Mouse (Mus musculus) midbrain, embryonic 16.5 days (tissue): ENCODE results near the gene Lce1a2. TPM values are rescaled to one million over a fixed set of nuclear protein-coding genes. Genes with fewer than 3 reads are reported as not detected.
"Not testable (repeated sequence)": the region's sequence is repeated elsewhere in the genome, so short reads cannot be mapped to it uniquely, and the experiment has no call there.

Experiments
- ATAC-seq: fragments of 200-750 bp; cut with Nextera tagmentation; 2 replicates; pipeline ENCODE4 v1.8.0; 2017; ENCODE audit warnings: moderate TSS enrichment
- H3K27ac ChIP-seq: fragments of 300-500 bp; sonication (generic); 2 replicates; pipeline ENCODE4 v1.5.1; 2014; ENCODE audit warnings: mild to moderate bottlenecking, low read length, mixed read lengths
- H3K27me3 ChIP-seq: fragments of 300-500 bp; sonication (generic); 2 replicates; pipeline ENCODE4 v1.6.1; 2014; ENCODE audit warnings: low read depth, low read length, mixed read lengths; ENCODE audit not compliant: control insufficient read depth, insufficient read depth
- H3K36me3 ChIP-seq: fragments of 300-500 bp; sonication (generic); 2 replicates; pipeline ENCODE4 v1.6.1; 2014; ENCODE audit warnings: mild to moderate bottlenecking, low read length, moderate library complexity, mixed read lengths; ENCODE audit not compliant: control insufficient read depth, insufficient read depth
- H3K4me1 ChIP-seq: fragments of 300-500 bp; sonication (generic); 2 replicates; pipeline ENCODE4 v1.6.1; 2014; ENCODE audit warnings: mild to moderate bottlenecking, low read length, mixed read lengths; ENCODE audit not compliant: control insufficient read depth, insufficient read depth
- H3K4me2 ChIP-seq: fragments of 300-500 bp; sonication (generic); 2 replicates; pipeline ENCODE4 v1.6.1; 2014; ENCODE audit warnings: mild to moderate bottlenecking, low read length, mixed read lengths
- H3K4me3 ChIP-seq: fragments of 300-500 bp; sonication (generic); 2 replicates; pipeline ENCODE4 v1.5.1; 2014; ENCODE audit warnings: low read depth, mild to moderate bottlenecking, low read length, moderate library complexity, mixed read lengths
- H3K9ac ChIP-seq: fragments of 300-500 bp; sonication (generic); 2 replicates; pipeline ENCODE4 v1.6.1; 2014; ENCODE audit warnings: low read depth, low read length, mixed read lengths
- H3K9me3 ChIP-seq: fragments of 300-500 bp; sonication (generic); replicated peaks from 2 replicates; pipeline ENCODE4 v1.6.1; 2014; ENCODE audit warnings: mild to moderate bottlenecking, low read length, mixed read lengths; ENCODE audit not compliant: control insufficient read depth, poor library complexity, severe bottlenecking
- WGBS: fragments of 180-500 bp; shearing (Covaris S2); extraction: QIAGEN DNeasy Blood & Tissue Kit; methylation state at CpG from one replicate; pipeline ENCODE4 v1.1.7; 2014; 5-methylcytosine and 5-hydroxymethylcytosine counted together
- polyA plus RNA-seq: library from polyadenylated mRNA; unstranded; fragments of >200 nt; fragmentation: Nextera tagmentation; extraction: Ambion mirVana; gene quantifications from 2 replicates; pipeline ENCODE4 v1.2.1, GENCODE M21; 2015

Gene Lce1a2
- polyA plus RNA-seq = not detected in 2 replicates

DNA sequence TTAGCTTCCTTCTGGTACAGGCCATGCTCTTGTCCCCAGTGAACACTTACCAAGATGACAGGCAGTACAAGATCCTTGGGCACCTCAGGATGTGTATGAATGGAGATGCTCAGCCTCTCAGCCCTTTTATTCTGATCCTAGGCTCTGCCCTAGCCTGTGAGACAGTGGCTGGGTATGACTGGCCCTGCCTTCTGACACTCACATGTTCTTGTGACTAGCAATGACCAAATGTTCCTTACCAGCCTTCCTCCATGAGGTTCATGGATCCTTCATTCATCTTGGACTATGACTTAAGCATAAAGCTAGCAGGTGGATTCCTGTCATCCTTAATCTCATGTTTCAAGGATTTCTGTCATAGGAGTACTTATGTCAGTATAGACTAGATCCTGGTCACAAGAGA lies at the start of gene Lce1a2:
Lce1a2 (minus strand) TSS at position 101 of the 400 bp plus-strand sequence.
- Histone ChIP-seq H3K27me3 (no peaks in the 10 kb centered on the region), H3K9ac (no peak within 1 kb of the TSS), H3K36me3 (no peaks in the 10 kb centered on the region), H3K4me3 (no peak within 1 kb of the TSS), H3K4me1 (no peaks in the 10 kb centered on the region), H3K9me3 (no peaks in the 10 kb centered on the region), H3K27ac (no peak within 1 kb of the TSS), H3K4me2 (no peak within 1 kb of the TSS)
- no peak for ATAC-seq

DNA sequence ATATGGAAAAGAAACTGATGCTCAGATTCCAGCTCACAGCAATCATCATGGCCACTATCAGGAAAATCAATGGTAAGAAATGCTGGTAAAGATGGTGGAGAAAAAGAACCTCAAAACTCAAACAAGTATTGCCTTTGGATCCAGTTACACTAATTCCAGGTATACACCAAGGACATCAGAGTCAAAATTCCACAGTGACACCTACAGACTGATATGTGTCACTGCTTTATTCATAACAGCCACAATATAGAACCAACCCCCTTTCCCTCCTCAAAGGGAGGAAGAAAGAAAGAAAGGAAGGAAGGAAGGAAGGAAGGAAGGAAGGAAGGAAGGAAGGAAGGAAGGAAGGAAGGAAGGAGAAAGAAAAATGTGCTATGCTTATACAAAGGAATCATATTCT lies 45.0 kb upstream of the Lce1a2 start:
- no peak for ATAC-seq
- Histone ChIP-seq H3K9ac (no peak overlapping the region), H3K4me2 (no peak overlapping the region), H3K4me3 (no peak overlapping the region), H3K27ac (no peak overlapping the region), H3K9me3 (no peaks in the 10 kb centered on the region), H3K27me3 (no peaks in the 10 kb centered on the region), H3K4me1 (no peaks in the 10 kb centered on the region), H3K36me3 (no peaks in the 10 kb centered on the region)

DNA sequence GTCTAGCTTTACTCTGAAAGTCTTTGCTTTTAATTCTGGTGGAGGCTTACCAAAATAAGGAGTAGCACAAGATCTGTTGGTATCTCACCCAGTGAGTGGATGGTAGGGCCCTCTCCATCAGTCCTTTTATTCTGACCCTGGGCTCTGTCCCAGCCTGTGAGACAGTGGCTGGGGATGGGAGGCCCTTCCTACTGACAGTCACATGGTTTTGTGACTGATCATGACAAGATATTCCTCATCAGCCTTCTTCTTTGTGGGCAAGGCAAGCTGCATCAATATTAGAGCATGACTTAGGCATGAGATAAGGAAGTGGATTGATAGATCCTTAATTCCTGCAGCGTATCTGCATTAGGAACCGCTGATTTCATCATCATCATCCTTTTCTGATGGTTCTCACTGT lies 38.9 kb upstream of the Lce1a2 start, which contains the start of gene Lce1e:
Lce1e (minus strand) TSS at position 101 of the 400 bp plus-strand sequence.
- no peak within 1 kb of the TSS for H3K4me2 ChIP-seq
- ATAC-seq = no peak
- H3K4me3 ChIP-seq = no peak within 1 kb of the TSS
- H3K27me3 ChIP-seq = no peaks in the 10 kb centered on the region
- no peak within 1 kb of the TSS for H3K9ac ChIP-seq
- H3K4me1 ChIP-seq = no peaks in the 10 kb centered on the region
- H3K27ac ChIP-seq = no peak within 1 kb of the TSS
- H3K9me3 ChIP-seq = no peaks in the 10 kb centered on the region
- no peaks in the 10 kb centered on the region for H3K36me3 ChIP-seq
- WGBS = 85% methylated on average over 2 of the region's 2 CpGs

DNA sequence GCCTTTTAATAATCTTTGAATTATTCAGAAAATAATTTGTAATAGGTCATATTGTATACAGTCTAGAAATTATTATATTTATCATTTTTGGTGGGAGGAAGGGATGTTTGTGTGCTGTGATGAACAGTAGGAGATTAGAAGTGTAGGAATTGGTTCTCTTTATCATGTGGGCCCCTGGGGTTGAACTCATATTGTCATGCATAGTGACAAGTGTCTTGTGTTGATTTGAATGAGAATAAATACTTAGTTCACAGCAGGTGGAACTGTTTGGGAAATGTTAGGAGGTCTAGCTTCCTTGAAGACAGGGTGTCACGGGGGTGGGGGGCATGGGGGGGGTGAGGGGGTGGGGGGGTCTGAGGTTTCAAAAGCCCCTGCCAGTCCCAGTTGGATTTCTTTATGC lies 24.5 kb upstream of the Lce1a2 start:
- no peak for ATAC-seq
- Histone ChIP-seq H3K9ac (no peak overlapping the region), H3K4me3 (no peak overlapping the region), H3K9me3 (no peaks in the 10 kb centered on the region), H3K27ac (no peak overlapping the region), H3K4me2 (no peak overlapping the region), H3K36me3 (no peaks in the 10 kb centered on the region), H3K4me1 (no peaks in the 10 kb centered on the region), H3K27me3 (no peaks in the 10 kb centered on the region)
- 0% methylated on average over 1 of the region's 1 CpGs for WGBS

DNA sequence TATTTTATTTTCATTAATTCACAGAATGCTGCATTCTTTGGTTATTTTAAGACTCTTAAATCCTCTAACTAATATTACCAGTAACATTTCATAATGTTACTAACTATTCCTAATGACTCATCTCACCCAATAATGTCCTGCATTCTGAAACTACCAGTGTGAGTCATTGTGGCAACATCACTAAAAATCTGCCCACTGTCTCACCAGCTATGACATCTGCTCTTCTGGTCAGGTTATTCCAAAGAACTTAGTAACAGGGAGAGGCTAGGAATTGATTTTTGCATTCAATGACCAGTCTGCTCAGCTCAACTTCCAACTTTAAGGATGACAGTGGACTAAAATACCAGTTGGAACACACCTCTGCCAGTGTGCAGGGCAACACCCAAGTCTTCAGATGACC lies 21.6 kb upstream of the Lce1a2 start:
- Histone ChIP-seq H3K4me2 (no peak overlapping the region), H3K36me3 (no peaks in the 10 kb centered on the region), H3K4me1 (no peaks in the 10 kb centered on the region), H3K9ac (no peak overlapping the region), H3K4me3 (no peak overlapping the region), H3K27ac (no peak overlapping the region), H3K9me3 (no peaks in the 10 kb centered on the region), H3K27me3 (no peaks in the 10 kb centered on the region)
- no peak for ATAC-seq

DNA sequence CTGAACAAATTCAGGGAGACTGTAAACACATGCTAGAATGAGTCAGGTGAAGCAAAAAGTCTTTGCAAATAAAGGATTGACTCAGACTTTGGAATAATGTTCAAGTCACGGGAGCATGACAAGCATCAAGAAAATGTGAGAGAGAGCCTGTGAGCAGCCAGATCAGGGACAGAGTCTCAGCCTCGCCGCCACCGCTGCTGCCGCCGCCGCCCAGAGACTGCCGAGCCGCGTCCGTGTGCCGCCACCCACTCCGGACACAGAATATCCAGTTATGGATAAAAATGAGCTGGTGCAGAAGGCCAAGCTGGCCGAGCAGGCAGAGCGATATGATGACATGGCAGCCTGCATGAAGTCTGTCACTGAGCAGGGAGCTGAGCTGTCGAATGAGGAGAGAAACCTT lies 19.0 kb upstream of the Lce1a2 start:
- H3K9ac ChIP-seq, H3K4me2 ChIP-seq, ATAC-seq, H3K4me1 ChIP-seq, H3K4me3 ChIP-seq, H3K27ac ChIP-seq, H3K36me3 ChIP-seq, H3K27me3 ChIP-seq, H3K9me3 ChIP-seq: not testable (repeated sequence)
- 86% methylated on average over 16 of the region's 16 CpGs for WGBS

DNA sequence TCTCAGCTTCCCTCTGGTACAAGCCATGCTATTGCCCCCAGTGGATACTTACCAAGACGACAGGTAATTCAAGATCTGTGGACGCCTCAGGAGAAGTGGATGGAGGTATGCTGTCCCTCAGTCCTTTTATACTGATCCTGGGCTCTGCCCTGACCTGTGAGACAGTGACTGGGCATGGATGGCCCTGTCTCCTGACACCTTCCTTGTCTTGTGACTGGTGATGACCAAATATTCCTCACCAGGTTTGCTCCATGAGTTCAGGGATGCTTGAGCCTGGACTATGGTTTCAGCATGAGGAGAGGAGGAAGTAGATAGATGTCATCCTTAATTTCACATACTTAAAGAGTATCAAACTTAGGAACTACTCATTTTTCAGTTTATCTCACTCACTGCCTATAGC lies 17.0 kb upstream of the Lce1a2 start, which contains the start of gene Lce1d:
Lce1d (minus strand) TSS at position 101 of the 400 bp plus-strand sequence.
- 80% methylated on average over 2 of the region's 2 CpGs for WGBS
- no peak for ATAC-seq
- no peaks in the 10 kb centered on the region for H3K36me3 ChIP-seq

DNA sequence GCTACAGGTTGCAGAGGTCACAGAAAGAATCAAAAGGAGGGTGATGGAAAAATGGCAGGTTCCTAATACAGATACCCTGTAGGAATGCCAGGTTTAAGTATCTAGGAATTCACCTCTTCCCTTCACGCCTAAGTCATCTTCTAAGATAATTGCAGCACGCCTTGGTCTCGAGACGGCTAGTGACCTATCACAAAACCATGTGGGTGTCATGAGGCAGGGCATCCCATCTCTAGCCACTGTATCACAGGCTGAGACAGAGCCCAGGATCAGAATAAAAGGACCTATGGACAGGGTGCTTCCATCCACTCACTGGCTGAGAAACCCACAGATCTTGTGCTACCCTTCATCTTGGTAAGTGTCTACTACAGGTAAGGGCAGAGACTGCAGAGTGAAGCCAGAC lies 8.8 kb upstream of the Lce1a2 start, which contains the start of gene Lce1c:
Lce1c (plus strand) TSS at position 301 of the 400 bp plus-strand sequence.
- WGBS = 91% methylated on average over 4 of the region's 4 CpGs
- Histone ChIP-seq H3K9ac (no peak within 1 kb of the TSS), H3K4me3 (no peak within 1 kb of the TSS), H3K27ac (no peak within 1 kb of the TSS), H3K4me1 (no peaks in the 10 kb centered on the region), H3K9me3 (no peaks in the 10 kb centered on the region), H3K27me3 (no peaks in the 10 kb centered on the region), H3K4me2 (no peak within 1 kb of the TSS), H3K36me3 (no peaks in the 10 kb centered on the region)
- no peak for ATAC-seq

More for the DNA sequence above, 17.0 kb upstream of the Lce1a2 start, which contains the start of gene Lce1d:
- Histone ChIP-seq H3K27ac (no peak within 1 kb of the TSS), H3K4me3 (no peak within 1 kb of the TSS), H3K9me3 (no peaks in the 10 kb centered on the region), H3K9ac (no peak within 1 kb of the TSS), H3K27me3 (no peaks in the 10 kb centered on the region), H3K4me1 (no peaks in the 10 kb centered on the region), H3K4me2 (no peak within 1 kb of the TSS)

DNA sequence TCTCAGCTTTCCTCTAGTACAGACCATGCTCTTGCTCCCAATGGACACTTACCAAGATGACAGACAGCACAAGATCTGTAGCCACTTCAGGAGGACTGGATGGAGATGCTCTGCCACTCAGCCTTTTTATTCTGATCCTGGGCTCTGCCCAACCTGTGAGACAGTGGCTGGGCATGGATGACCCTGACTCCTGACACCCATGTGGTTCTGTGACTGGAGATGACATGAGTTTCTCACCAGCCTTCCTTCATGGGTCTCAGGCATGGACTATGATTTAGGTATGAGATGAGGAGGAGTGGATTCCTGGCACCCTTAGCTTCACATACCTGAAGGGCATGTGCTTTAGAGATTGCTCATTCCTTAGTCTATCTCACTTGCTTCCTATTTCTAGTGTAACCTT lies 13.3 kb downstream of the Lce1a2 start, which contains the start of gene Lce1b:
Lce1b (minus strand) TSS at position 101 of the 400 bp plus-strand sequence.
- no peaks in the 10 kb centered on the region for H3K27me3 ChIP-seq
- no peak within 1 kb of the TSS for H3K4me2 ChIP-seq
- no peaks in the 10 kb centered on the region for H3K9me3 ChIP-seq
- H3K27ac ChIP-seq = no peak within 1 kb of the TSS
- no peaks in the 10 kb centered on the region for H3K4me1 ChIP-seq
- H3K9ac ChIP-seq = no peak within 1 kb of the TSS
- H3K36me3 ChIP-seq = no peaks in the 10 kb centered on the region
- H3K4me3 ChIP-seq = no peak within 1 kb of the TSS
- ATAC-seq = no peak
